Mouse (Mus musculus) lung, postnatal 0 days (tissue): Measurements from ENCODE around the gene Rps6kc1. TPM values are rescaled to one million over a fixed set of nuclear protein-coding genes. Genes with fewer than 3 reads are reported as not detected.

Experiments used
- ATAC-seq: fragments of 200-750 bp; cut with Nextera tagmentation; 2 replicates; pipeline ENCODE4 v1.8.0; 2017; ENCODE audit warnings: moderate library complexity
- DNase-seq: peaks from one replicate; pipeline ENCODE4 v3.0.0-alpha.2; 2016; ENCODE audit warnings: low spot score
- H3K27ac ChIP-seq: fragments of 300-500 bp; sonication (generic); 2 replicates; pipeline ENCODE4 v1.5.1; 2014; ENCODE audit warnings: antibody characterized with exemption, mild to moderate bottlenecking, low read length, mixed read lengths
- H3K27me3 ChIP-seq: fragments of 300-500 bp; sonication (generic); replicated peaks from 2 replicates; pipeline ENCODE4 v1.6.1; 2014; ENCODE audit warnings: low read length, mixed read lengths; ENCODE audit not compliant: insufficient read depth
- H3K36me3 ChIP-seq: fragments of 300-500 bp; sonication (generic); 2 replicates; pipeline ENCODE4 v1.6.1; 2014; ENCODE audit warnings: low read length, mixed read lengths; ENCODE audit not compliant: insufficient read depth
- H3K4me1 ChIP-seq: fragments of 300-500 bp; sonication (generic); 2 replicates; pipeline ENCODE4 v1.6.1; 2014; ENCODE audit warnings: antibody characterized with exemption, low read depth, low read length, mixed read lengths; ENCODE audit not compliant: insufficient read depth
- H3K4me2 ChIP-seq: fragments of 300-500 bp; sonication (generic); replicated peaks from 2 replicates; pipeline ENCODE4 v1.6.1; 2014; ENCODE audit warnings: low read depth, mild to moderate bottlenecking, low read length, moderate library complexity, mixed read lengths
- H3K4me3 ChIP-seq: fragments of 300-500 bp; sonication (generic); 2 replicates; pipeline ENCODE4 v1.5.1; 2014; ENCODE audit warnings: low read depth, low read length
- H3K9ac ChIP-seq: fragments of 300-500 bp; sonication (generic); replicated peaks from 2 replicates; pipeline ENCODE4 v1.6.1; 2014; ENCODE audit warnings: low read depth, mild to moderate bottlenecking
- H3K9me3 ChIP-seq: fragments of 300-500 bp; sonication (generic); 2 replicates; pipeline ENCODE4 v1.6.1; 2016; ENCODE audit warnings: low read length, mixed read lengths
- CTCF ChIP-seq: IDR thresholded peaks from 2 replicates; pipeline ENCODE4 v1.5.1; 2016; ENCODE audit warnings: antibody characterized with exemption, mild to moderate bottlenecking
- EP300 ChIP-seq: IDR thresholded peaks from 2 replicates; pipeline ENCODE4 v1.6.1; 2016; ENCODE audit warnings: antibody characterized with exemption, mild to moderate bottlenecking, control low read depth
- WGBS: fragments of 180-500 bp; shearing (Covaris S2); extraction: QIAGEN DNeasy Blood & Tissue Kit; methylation state at CpG from one replicate; pipeline ENCODE4 v1.1.7; 2014; 5-methylcytosine and 5-hydroxymethylcytosine counted together
- polyA plus RNA-seq: library from polyadenylated mRNA; unstranded; fragments of >200 nt; fragmentation: Nextera tagmentation; extraction: Ambion mirVana; gene quantifications from 2 replicates; pipeline ENCODE4 v1.2.1, GENCODE M21; 2015

Rps6kc1 gene
- polyA plus RNA-seq: 8.5 and 9.7 TPM in 2 replicates

DNA sequence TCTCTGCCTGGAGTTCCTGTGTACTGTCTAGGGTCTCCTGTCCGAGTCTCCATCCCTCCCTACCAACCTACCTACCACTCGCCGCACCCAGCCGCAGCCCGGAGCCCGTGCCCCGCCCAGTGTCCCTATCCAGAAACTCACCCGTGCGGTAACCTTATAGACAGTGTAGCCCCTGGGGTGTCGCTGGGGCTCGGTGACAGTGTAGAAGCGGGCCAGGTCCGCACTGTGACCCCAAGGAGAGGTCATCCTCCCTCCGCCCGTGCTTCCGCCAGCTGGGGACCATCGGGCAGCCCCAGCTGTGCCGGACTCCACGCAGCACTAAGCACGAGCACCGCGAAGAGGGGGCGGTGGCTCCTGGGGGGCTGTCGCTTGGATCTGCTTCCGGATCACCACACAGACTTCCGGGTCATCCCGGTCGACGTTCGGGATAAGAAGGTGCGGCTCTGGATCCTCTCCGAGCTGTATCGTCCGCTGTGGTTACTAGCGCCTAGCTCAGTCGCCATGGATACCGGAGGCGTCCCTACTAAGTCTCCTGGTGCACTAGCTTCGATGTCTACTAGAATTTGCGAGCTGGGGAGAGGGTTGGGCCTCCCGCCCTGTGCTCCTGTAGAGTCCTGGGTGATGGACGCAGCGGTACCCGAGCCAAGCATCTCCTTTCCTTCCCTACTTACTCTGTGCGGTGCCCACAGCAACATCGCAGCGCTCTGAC is at the start of gene Rps6kc1:
TSS of gene Rps6kc1 (minus strand) at position 356 of the 709 bp plus-strand sequence.
- Histone ChIP-seq H3K9ac (peak within 1 kb of the TSS; percentile 54), H3K9me3 (no peaks in the 10 kb centered on the region), H3K27me3 (no peaks in the 10 kb centered on the region), H3K27ac (peak within 1 kb of the TSS; percentile 48), H3K4me2 (peak within 1 kb of the TSS; percentile 83), H3K36me3 (no peaks in the 10 kb centered on the region), H3K4me1 (peaks cover 5% of the 10 kb centered on the region; the same call in 1 of the 2 replicates), H3K4me3 (peak within 1 kb of the TSS; percentile 62)
- no peak for TF ChIP-seq EP300
- TF ChIP-seq CTCF: no peak
- WGBS: under 1% methylated on average over 46 of the region's 47 CpGs
- ATAC-seq: peak; percentile 97
- peak; percentile 87 for DNase-seq

DNA sequence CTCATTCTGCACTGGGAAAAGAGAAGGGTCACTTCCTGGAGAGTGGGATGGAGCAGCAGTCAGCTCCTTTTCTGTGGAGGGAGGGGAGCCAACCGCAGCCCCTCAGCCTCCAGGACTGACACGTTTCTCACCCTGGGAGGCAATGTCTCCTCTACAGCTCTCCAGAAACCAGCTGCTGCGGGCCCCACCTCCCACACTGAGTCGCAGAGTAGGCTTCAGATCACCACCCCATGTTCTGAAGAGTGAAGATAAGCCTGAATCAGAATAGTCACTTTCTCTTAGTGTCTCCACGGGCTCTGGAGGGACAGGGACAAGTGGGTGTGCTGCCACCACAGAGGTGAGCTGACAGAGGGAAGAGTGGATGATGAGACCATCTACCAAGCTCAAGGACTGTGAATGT is 47.3 kb upstream of the Rps6kc1 start:
- no peaks in the 10 kb centered on the region for H3K27me3 ChIP-seq

DNA sequence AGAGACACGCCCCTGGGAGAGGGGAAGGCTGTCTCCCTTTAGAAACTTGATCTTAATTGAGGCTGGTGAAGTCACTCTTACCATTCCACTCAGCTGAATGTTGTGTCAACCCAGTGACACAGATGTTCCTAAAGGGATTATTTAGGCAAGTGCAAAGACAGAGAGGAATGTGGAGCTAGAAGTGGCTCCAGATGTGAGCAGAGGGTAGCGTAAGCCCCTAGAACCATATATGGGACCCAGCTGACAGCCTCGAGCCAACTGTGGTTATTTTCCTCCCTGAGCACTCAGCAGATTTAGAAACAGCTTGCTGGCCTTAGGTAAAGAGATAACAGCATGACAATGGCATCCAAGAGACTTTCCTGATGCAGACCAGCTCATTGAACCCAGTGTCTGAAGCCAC is 41.4 kb upstream of the Rps6kc1 start:
- 75% methylated on average over 3 of the region's 3 CpGs for WGBS
- TF ChIP-seq CTCF (no peak), EP300 (no peak)
- H3K27ac ChIP-seq: no peak overlapping the region
- H3K4me2 ChIP-seq: no peak overlapping the region
- no peaks in the 10 kb centered on the region for H3K4me1 ChIP-seq
- peaks cover 2% of the 10 kb centered on the region; the same call in 1 of the 2 replicates for H3K36me3 ChIP-seq
- no peak overlapping the region for H3K9ac ChIP-seq
- H3K27me3 ChIP-seq: no peaks in the 10 kb centered on the region
- no peaks in the 10 kb centered on the region for H3K9me3 ChIP-seq
- DNase-seq (no peak), ATAC-seq (no peak)
- H3K4me3 ChIP-seq: no peak overlapping the region

More for the DNA sequence above, 47.3 kb upstream of the Rps6kc1 start:
- TF ChIP-seq EP300 (no peak), CTCF (no peak)
- Histone ChIP-seq H3K9ac (no peak overlapping the region), H3K4me3 (no peak overlapping the region), H3K4me2 (no peak overlapping the region), H3K27ac (no peak overlapping the region), H3K36me3 (no peaks in the 10 kb centered on the region), H3K4me1 (no peaks in the 10 kb centered on the region), H3K9me3 (no peaks in the 10 kb centered on the region)
- ATAC-seq (no peak), DNase-seq (no peak)
- 70% methylated on average over 5 of the region's 5 CpGs for WGBS

DNA sequence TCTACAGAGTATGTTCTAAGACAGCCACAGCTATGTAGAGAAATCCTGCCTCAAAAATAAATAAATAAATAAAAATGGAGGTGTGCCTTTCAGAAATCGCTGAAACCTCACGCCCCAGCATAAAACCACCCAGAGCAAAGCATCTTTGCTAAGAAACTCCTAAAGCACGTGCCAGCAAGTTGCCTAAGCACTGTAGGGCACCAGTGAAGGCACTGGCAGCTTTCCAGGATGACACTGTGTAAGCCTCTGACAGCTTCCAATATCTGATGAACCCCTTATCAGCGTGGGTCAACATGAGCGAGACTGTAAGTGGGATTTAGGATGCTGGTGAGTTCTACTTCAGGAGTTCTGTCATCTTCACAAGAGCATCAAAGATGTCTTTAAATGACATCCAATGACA is 39.4 kb upstream of the Rps6kc1 start:
- Histone ChIP-seq H3K36me3 (peaks cover 5% of the 10 kb centered on the region; the same call in 1 of the 2 replicates), H3K27me3 (no peaks in the 10 kb centered on the region), H3K9me3 (no peaks in the 10 kb centered on the region), H3K9ac (no peak overlapping the region), H3K4me3 (no peak overlapping the region), H3K4me1 (no peaks in the 10 kb centered on the region), H3K4me2 (no peak overlapping the region), H3K27ac (no peak overlapping the region)
- DNase-seq: no peak
- WGBS: 78% methylated on average over 5 of the region's 5 CpGs
- TF ChIP-seq CTCF (no peak), EP300 (no peak)
- no peak for ATAC-seq

DNA sequence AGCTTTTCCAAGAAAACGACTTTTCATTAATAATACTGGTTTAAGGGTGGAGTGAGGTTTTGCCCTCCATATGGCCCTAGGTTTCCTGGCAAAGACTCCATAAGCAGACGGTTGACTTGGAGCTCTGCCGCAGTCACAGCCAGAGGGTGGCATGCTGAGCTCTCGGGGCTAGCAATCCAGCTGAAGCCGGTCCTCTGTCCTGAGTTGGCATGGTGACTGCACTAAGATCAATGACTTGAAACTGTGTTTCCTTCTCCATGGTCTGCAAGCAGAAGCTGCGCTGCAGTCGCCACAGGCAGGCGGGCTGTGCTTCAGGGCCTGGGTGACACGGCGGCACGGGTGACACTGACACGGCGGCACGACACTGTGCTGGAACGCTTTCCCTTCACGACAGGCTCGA is 37.3 kb upstream of the Rps6kc1 start:
- H3K27me3 ChIP-seq: no peaks in the 10 kb centered on the region
- DNase-seq (no peak), ATAC-seq (no peak)
- H3K4me2 ChIP-seq: no peak overlapping the region
- no peak overlapping the region for H3K9ac ChIP-seq
- H3K4me1 ChIP-seq: no peaks in the 10 kb centered on the region
- H3K9me3 ChIP-seq: no peaks in the 10 kb centered on the region
- 91% methylated on average over 17 of the region's 17 CpGs for WGBS
- no peak overlapping the region for H3K27ac ChIP-seq
- H3K4me3 ChIP-seq: no peak overlapping the region
- H3K36me3 ChIP-seq: peaks cover 5% of the 10 kb centered on the region; the same call in 1 of the 2 replicates
- TF ChIP-seq EP300 (no peak), CTCF (no peak)

DNA sequence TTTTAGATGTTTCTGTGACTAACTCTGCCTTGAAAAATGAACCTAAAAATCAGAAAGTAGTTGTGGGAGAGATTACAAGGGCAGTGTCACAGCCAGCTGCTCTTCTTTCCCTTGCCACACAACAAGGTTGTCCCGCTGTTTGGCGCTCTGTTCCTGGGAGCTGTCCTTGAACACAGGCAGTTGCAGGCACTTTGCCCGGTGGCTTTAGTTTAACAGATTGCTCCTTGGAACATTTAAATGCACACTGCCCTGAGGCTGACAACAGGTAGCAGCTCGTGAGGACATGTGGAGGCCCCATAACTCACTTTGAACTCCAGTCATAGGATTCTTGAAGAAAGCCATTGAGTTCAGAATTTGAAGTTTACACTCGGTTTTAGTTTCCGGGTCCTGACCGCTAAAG is 36.9 kb upstream of the Rps6kc1 start:
- Histone ChIP-seq H3K9me3 (no peaks in the 10 kb centered on the region), H3K9ac (no peak overlapping the region), H3K4me1 (no peaks in the 10 kb centered on the region), H3K27me3 (no peaks in the 10 kb centered on the region), H3K36me3 (peaks cover 5% of the 10 kb centered on the region; the same call in 1 of the 2 replicates), H3K4me2 (no peak overlapping the region), H3K27ac (no peak overlapping the region), H3K4me3 (no peak overlapping the region)
- DNase-seq (no peak), ATAC-seq (no peak)
- no peak for TF ChIP-seq EP300
- TF ChIP-seq CTCF: no peak
- 80% methylated on average over 7 of the region's 7 CpGs for WGBS
